Mouse (Mus musculus) cerebellum, postnatal 4 days (tissue): Measurements from ENCODE around the gene 6030458C11Rik.

ENCODE experiments used
- DNase-seq, 2 experiments: peaks; one replicate each; pipeline ENCODE4 v3.0.0; 2022; ENCODE audit warnings: low spot score in 2 of 2, mixed read lengths in 1 of 2

6030458C11Rik gene

DNA sequence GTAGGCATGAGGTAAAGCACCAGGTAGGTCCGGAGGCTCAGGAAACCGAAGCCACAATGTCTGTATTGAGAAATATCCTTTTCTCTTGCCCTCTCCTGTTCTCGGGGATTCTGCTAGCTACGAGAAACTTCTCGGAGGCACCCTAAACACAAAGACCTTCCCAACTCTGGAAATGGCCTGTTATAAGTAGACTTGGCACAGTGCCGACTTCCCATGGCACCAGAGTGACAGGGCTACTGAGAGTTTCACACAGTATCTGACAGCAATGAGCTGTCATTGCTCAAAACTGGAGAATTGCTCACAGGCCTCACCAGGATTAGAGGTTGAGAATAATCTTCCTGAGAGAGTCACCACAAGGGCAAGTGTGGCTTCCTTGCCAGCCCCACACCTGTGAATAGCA is 63.7 kb downstream of the 6030458C11Rik start:
- no peak for DNase-seq

DNA sequence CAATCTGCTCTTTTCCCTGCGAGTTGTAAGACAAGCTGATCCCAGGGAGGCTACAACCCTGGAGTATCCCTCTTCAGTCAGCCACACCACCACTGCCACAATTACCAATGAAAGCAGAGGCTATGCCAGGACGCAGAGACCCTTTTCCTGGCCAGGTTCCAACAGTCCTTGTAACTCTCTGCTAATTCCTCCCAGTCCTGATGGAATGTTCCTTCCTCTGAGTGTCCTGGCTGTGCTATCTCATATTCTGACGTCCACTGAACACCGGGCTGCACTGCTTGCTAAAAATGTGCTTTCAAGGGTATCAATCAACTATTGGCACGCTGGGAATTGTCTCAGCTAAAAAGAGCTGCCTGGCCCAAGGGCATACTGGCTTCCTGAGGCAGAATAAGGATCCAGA is 66.0 kb downstream of the 6030458C11Rik start:
- DNase-seq, result no peak
